Mouse (Mus musculus) skeletal muscle tissue, postnatal 0 days (tissue): ENCODE results near the gene Erap1. TPM values are rescaled to one million over a fixed set of nuclear protein-coding genes. Genes with fewer than 3 reads are reported as not detected.

Source experiments
- polyA plus RNA-seq: library from polyadenylated mRNA; unstranded; fragments of >200 nt; fragmentation: Nextera tagmentation; extraction: Ambion mirVana; gene quantifications from 2 replicates; pipeline ENCODE4 v1.2.1, GENCODE M21; 2015

Gene Erap1
- polyA plus RNA-seq: 7.9 and 8.9 TPM in 2 replicates

DNA sequence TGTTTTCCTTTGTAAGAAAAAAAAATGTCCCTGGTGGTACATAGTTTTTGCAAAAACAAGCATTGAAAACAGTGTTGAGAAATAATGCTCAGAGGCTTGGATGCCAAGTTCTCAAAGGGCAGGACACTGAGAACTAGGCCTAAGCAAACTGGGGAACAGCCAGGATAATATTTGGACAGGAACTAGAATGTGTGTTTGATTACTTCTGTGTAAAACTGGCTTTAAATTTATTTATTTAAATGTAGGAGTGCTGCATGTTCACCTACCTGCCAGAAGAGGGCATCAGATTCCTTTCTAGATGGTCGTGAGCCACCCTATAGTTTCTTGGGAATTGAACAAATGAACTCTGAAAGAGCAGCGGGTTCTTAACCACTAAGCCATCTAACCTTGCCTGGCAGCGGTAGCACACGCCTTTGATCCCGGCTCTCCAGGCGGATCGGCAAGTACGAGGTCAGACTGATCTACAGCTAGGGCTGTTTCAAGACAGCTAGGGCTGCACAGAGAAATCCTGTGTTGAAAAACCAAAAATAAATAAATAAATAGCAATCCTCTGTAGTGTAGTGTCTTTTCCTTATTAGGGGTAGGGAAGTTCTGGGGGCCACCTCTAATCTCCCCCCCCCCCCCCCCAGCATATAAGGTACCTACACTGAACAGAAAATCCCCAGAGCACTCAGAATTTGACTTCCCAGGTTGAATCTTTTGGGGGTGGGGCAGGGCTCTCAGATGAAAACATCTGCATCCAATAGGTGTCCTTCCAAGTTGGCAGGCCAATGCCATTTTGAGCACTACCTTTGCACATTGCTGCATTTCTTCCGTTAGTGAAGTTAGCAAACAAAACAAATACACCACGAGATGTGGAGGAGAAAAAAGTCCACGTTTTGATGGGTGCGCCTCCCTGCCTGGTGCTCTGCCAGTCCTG is at the start of gene Erap1:
Gene Erap1, plus strand, starts transcription at position 776 of the 919 bp plus-strand sequence.

Other genes with a start within 250 kb of the Erap1 start
- 1.2 and 1.5 TPM in 2 replicates for gene Zfp72, start 248.7 kb upstream of the Erap1 start, polyA plus RNA-seq
- 47.4 and 68.7 TPM in 2 replicates for gene Ftl1-ps1, start 239.9 kb upstream of the Erap1 start, polyA plus RNA-seq
- 13.1 and 13.3 TPM in 2 replicates for gene Zfp825, start 145.6 kb upstream of the Erap1 start, polyA plus RNA-seq
- gene Cast, start 169.2 kb downstream of the Erap1 start, polyA plus RNA-seq: 45.7 and 48.1 TPM in 2 replicates